Mouse (Mus musculus) fibroblast of lung, adult 2 months (primary cell): ENCODE data around the gene Atp10b.

Source experiments
- DNase-seq: peaks from one replicate; pipeline ENCODE4 v3.0.0-alpha.2; 2011; ENCODE audit warnings: low read depth

The Atp10b gene

DNA sequence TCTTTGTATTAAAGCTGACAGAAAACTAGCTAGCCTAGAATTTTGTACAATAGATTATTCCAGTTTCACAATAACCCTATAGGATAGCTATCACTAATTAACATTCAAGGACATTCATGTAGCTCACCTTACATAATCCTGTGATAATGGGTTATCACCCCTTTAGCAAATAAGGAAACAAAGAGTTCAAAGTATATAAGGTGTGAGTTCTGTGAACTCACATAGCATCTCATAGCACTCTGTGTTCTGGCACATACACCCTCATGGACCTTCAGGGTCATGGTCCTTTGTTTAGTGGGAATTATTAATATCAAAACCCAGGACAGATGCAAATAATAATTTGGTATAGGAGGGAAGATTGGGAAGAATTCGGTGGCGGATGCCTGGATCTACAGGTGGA lies 50.4 kb downstream of the Atp10b start:
- no peak for DNase-seq

DNA sequence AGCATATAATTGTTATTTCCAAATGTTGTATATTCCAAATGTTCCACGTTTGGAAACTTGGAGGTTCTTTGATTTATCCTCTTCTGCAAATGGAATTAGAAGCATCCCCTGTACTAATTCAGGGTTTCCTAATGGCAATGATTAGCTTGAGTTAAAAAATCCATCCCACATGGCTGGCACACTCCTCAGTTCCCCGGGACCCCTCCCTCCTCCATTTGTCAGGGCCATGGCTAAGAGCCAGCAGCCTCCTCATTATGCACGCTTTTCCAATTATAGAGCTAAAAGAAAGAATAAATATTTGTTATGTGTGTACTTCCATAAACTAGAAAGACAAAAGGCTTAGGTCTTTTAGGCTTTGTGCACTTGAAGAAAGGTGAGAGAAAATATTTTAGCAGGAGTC lies 53.9 kb downstream of the Atp10b start:
- DNase-seq, result no peak

DNA sequence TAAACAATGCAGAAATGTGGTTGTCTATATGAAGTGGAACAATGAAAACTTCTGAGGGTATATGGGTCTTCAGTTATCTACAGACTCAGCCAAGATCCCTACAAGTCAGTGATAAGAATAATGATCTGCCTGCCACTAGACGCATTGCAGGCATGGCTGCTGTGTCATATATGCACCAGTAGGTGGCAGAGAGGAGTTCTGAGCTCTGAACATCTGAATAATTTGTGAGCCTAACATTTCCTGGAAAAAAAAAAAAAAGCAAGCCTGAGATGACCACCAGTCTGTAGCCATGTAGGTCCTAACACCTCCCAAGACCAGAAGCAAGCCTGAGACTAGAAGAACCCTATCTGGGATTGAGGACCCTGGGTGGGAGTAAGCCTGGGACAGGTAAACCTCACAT lies 63.5 kb downstream of the Atp10b start:
- DNase-seq, result no peak

DNA sequence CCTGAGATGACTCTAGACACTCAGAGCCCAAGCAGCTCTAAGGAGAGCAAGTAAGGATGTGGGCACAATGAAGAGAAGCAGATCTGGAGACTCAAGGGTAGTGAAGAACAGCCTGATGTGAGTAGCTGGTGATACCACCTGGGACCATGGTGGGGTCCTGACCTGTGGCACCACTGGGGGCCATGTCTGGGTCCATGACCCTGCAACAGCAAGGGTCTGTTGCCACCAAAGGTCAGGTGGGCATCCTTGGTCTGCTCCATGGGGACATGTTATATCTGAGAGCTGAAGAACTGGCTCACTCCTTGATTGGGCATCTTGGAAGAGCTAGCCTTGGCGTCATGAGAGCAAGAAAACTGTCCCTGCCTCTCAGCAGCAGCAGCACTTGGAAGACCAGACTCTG lies 64.1 kb downstream of the Atp10b start:
- no peak for DNase-seq

DNA sequence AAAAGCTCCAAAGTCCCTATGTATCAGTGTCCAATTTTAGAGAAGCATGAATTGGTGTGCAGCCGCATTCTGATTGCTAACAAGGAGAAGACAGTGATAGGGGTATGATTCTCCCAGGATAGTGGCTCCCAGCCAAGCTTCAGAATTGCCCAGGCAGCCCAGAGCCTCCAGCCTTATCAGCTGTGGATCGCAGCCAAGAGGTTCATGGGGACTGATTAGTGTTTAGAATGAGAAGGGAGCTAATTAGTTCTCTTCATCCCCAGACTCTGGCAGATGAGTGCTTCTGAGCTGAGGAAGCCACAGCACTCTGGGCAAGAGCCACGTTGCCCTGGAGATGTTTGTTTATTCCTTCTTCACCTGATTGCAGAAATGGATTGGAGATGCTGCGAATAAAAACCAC lies 67.3 kb downstream of the Atp10b start:
- DNase-seq, result no peak

DNA sequence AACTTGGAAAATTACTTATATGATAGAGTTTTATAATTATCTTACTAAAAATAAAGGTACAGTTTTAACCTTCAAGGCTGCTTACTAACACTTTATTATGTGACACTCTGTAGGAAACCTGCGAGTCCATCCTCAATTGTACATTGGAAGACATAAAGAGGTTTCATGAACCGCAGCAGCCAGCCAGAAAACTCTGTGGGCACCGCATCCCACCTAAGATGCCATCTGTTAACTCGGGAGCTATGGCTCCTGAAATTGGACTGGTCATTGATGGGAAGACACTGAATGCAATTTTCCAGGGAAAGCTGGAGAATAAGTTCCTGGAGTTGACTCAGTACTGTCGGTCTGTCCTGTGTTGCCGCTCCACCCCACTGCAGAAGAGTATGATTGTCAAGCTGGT lies 80.6 kb downstream of the Atp10b start:
- DNase-seq, result no peak

DNA sequence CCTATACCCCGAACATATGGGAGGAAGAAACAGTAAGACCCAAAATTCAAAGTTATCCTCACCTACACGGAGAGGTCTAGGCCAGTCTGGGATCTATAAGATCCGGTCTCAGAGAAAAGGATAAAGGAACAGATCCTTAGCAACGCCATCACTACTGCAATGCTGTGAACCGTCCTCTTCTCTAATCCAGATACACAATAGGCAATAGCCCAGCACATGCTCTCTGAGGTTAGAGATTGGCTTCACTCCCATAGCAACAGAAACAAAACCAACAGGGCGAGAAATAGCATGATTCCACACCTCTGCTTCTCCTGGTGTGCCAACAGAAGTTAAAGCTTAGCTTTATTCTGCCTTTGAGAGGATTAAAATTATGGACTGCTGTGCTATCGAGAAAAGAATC lies 82.4 kb downstream of the Atp10b start:
- DNase-seq, result no peak

DNA sequence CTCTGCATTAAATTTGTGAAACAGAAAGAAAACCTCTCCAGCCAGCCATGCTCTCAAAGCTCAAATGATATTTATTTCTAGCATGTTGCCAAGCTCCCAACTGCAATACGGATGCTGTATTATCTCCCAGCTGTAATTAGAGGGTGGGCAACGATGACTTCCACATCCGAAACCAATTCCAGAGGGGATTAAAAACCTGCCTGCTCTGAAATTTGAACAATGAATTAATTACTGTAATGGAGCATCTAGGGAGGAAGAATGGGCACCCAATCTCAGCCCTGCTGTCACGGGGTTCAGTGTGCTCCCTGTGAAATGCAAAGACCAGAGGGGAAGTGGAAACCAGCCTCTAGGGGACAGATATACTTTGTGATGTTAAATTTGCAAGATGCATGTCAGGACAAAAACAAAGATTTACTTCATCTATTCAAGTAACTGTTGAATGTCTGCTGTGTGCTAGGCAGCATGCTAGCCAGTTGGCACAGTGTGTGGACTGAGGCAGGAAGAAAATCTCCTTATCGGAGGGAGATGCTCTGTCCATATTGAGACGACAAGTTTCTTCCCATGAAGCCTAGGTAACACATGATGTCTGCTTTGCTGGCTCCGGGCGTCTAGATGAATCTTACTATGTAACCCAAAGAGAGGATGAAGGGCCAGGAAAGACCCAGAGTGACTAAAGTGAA lies 86.8 kb downstream of the Atp10b start:
- no peak for DNase-seq

DNA sequence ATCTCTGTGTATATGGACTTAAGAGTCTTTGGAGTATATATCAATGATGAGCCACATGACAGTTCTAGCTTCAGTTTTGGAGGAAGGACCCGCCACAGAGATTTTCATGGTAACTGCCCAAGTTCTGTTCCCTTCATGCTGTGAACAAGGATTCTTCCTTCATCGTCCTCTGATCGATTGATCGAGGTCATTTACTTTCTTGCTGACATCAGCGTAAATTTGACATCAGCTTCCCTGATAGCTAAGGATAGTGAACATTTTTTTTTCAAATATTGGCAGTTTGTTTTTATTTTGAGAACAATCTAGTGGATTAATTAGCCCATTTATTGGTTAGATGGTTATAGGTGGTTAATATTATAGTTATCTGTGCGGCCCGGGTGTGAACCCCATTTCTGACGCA lies 90.1 kb downstream of the Atp10b start:
- no peak for DNase-seq

DNA sequence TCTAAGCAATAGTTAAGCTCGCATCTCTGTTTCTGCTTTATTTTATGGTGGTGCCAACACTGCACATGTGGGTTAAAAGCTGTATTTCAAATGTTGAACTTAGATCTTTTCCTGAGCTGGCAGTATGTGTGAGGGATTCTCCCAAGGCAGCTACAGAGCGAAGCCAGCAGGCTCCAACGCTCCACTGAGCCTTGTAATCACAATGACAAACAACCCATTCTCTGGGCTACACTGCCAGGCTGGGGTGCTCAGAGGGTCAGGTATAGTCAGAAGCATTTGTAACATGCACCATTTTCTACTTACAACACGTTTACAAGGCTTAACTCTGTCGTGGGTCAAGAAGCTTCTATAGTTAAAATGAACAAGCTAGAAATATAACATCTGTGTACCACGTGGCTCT lies 103.4 kb downstream of the Atp10b start:
- no peak for DNase-seq

DNA sequence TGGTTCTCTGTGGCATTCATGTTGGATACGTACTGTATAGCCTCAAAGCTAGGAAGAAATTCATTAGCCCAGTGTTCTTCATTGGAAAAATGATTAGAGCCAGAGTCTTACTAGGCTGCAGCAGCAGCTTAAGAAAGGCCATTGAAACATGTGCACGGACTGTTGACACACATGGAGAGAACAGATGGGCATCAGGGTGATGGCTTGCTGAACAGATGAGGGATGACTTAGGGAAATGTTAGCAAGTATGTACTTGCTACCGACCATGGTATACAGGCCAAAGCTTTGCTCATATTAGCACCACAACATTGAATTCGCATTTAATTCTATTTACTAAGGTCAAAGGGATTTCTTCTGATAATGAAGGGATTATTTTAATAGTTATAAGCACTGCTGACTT lies 105.6 kb downstream of the Atp10b start:
- no peak for DNase-seq

DNA sequence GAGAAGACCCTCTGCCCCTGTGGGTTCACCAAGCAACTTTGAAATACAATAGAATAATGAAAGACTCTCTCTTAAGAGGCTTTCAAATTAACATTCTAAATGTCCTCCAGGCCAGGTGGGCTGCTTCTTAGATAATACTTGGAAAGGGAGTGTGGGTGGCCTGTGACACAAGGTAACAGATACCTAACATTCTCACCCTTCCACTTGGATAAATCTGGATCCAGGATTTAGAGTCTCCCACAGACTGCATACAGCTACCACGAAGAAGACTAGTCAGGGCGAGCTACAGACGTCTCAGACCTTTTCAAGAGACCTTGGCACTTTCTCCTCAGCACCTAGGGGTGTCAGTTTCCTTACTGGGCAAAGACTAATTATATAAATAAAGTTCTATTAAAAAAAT lies 107.6 kb downstream of the Atp10b start:
- no peak for DNase-seq

DNA sequence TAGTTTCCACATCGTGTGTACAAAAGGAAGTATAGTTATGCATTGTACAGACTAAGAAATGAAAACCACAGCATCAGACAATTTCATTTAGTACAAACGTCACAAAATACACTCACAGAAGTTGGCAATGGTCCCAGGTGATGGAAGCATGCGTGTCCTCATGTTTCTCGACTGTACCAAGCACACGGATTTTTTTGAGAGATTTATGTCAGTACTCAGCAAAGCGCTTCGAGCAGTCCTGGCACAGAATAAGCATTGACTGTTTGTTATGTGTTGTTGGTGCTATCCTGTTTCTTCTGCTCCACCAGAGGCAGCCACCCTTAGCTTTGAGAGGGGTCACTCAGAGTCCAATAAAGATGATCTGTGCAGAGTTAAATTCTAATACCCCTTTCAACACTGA lies 108.1 kb downstream of the Atp10b start:
- DNase-seq, result no peak

DNA sequence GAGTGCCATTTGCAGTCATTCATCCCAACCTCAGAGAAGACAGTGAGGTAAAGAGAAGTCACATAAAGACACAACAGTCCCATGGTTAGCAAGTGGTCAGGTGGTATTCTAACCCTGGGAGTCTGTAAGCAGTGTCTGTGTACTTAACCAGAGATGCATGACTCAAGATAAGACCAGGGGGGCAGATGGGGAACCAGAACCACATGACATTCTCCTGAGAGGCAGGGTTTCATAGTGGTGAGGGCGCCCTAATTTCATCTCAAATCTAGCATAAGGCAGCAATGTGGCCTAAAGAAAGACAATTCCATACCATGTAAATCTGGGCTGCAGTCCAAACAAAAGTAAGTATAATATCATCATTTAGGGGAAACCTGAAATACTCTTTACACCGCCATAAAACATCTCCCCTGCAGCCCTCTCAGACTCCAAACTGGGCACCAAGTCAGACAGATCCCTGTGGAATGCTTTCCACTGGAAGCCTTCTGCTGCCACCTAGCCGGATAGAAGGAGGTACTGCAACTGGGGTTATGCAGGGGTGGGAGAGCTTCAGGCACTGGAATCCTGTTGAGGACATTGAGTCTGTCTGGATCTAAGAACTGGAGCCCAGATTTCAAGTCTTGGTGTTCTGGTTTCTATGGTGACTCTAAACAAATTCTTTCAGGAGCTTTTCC lies 114.0 kb downstream of the Atp10b start:
- no peak for DNase-seq

DNA sequence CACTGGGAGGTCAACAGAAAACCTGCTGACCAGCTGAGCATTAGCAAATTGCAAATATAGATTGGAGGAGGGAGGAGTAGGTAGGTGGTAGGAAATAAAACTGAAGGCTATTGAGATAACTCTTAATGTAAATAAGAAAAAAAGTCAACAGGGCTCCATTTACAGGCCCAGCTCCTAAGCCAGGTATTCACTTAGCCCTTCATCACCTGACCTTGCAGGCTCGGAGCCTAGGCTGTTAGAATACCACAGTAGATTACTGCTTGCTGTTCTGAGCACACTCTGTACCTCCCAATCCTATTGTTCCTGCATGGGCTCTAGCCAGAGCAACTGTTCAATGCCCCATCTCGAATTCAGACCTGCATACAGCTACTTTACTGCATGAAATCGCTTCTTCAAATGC lies 117.8 kb downstream of the Atp10b start:
- no peak for DNase-seq

DNA sequence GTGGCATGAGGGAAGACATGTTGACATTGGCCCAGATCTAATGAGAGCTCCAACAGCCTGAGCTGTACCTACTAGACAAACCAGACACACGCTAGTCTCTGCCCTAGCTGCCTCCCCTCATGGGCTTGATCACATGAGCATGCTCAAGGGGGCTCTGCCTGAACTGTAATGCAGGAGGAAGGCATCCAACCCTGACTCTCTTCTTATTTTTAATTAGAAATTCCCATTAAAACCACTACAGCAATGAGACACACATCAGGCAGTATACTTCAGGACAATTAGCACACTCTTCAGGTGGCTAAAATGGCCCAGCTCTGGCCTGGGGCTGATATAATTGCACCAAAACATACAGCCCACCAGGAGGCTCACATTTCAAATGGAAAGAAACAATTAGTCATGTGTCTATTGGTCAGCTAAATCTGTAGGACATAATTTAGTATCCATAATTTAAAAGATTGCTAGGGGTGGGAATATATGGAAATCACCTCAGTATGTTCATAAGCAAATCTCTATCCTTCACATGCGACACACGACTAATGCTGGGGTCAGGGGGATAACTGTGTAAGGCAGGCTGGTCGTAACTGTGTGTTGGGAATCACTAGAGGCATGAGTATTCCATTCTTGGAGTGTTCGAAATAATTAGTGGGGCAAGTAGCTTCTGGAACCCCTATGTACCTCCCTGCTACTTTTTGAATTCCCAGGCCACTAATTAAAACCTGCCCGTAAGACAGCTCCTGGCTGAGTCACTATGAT lies 120.0 kb downstream of the Atp10b start:
- DNase-seq, result no peak

DNA sequence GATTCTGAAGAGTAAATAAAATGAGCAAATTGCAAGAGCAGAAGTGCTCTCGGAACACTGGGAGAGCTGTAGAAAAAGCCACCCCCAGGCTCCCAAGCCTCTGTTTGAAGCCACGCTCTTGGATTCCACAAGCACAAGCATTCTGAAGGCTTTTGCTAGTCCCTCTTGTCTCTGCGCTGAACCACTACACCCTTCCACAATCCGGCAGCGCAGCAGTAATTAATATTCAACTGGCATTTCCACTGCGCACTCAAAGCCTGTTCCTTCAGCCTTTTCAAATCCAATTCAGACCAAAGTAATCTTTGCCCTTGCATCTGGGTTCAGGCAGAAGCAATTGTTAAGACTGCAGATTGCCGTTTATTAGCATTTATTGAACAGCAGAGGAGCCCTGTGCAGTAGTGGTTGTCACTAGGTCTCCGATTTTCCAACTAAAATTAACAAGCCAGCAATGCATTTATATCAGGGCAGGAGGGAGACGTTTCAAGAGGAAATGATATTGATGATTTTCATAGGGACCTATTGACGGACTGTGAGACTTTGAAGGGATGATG lies 120.7 kb downstream of the Atp10b start:
- DNase-seq, result no peak

DNA sequence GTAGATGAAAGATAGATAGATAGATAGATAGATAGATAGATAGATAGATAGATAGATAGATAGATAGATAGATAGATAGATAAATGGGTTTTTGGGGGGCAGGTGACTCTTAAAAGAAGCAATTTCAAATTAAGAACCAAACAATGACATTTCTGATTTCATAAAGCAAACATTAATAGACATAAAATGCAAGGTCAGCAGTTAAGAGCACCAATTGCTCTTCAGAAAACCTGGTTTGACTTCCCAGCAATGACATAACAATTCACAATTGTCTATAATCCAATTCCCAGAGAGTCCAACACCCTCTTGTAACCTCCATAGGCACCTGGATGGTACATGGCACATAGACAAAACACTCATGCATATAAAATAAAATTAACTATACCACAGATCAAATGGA lies 124.2 kb downstream of the Atp10b start:
- DNase-seq, result no peak

DNA sequence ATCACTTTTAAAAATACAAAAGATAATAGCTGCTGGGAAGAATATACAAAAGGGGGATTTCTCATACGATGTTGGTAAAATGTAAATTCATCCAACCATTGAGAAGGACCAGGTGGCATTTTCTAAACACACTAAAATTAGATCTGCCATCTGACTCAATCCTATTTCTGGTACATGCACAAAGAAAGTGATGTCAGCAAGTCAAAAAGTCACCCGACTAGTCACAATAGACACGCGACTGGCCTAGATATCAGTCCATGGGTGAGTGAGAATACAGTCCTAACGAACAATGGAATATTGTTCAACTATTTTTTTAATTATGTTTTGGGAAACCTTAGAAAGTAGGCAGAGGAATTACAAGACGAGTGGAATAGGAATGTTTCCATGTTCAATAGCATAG lies 147.9 kb downstream of the Atp10b start:
- DNase-seq, result no peak

DNA sequence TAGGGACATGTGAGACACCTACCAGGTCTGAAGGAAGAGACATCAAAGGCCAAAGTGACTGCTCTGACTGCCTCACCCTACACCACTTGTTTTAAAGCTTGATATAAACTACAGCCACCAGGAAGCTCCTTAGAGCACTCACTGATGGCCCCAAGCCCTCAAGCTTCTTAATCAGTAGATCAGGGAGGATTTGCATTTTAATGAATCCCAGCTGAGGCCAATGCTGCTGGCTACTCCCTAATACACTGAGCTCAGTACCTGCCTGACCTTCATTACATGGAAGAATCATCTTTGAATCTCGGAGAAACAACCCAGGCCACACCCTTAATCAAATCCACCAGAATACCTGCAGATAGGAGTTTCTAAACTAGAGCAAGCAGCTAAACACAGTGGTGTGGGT lies 161.3 kb downstream of the Atp10b start:
- DNase-seq, result no peak
